Mouse (Mus musculus) liver, embryonic 12.5 days (tissue): ENCODE data around the gene Tctn1. TPM values are rescaled to one million over a fixed set of nuclear protein-coding genes. Genes with fewer than 3 reads are reported as not detected.

Experiments used
- ATAC-seq: fragments of 200-750 bp; cut with Nextera tagmentation; 2 replicates; pipeline ENCODE4 v1.8.0; 2017; ENCODE audit warnings: moderate number of reproducible peaks, mild to moderate bottlenecking, moderate library complexity
- H3K27ac ChIP-seq: fragments of 300-500 bp; sonication (generic); 2 replicates; pipeline ENCODE4 v1.5.1; 2016; ENCODE audit warnings: mild to moderate bottlenecking
- H3K27me3 ChIP-seq: fragments of 300-500 bp; sonication (generic); replicated peaks from 2 replicates; pipeline ENCODE4 v1.6.1; 2016; ENCODE audit warnings: mild to moderate bottlenecking, moderate library complexity
- H3K36me3 ChIP-seq: fragments of 300-500 bp; sonication (generic); 2 replicates; pipeline ENCODE4 v1.6.1; 2016; ENCODE audit warnings: mild to moderate bottlenecking, moderate library complexity
- H3K4me1 ChIP-seq: fragments of 300-500 bp; sonication (generic); 2 replicates; pipeline ENCODE4 v1.6.1; 2016
- H3K4me2 ChIP-seq: fragments of 300-500 bp; sonication (generic); 2 replicates; pipeline ENCODE4 v1.6.1; 2016; ENCODE audit warnings: mild to moderate bottlenecking, moderate library complexity
- H3K4me3 ChIP-seq: fragments of 300-500 bp; sonication (generic); 2 replicates; pipeline ENCODE4 v1.5.1; 2016; ENCODE audit warnings: mild to moderate bottlenecking, moderate library complexity
- H3K9ac ChIP-seq: fragments of 300-500 bp; sonication (generic); 2 replicates; pipeline ENCODE4 v1.6.1; 2016; ENCODE audit warnings: mild to moderate bottlenecking, moderate library complexity
- H3K9me3 ChIP-seq: fragments of 300-500 bp; sonication (generic); replicated peaks from 2 replicates; pipeline ENCODE4 v1.6.1; 2016; ENCODE audit warnings: mild to moderate bottlenecking, moderate library complexity
- WGBS: fragments of 180-500 bp; shearing (Covaris S2); methylation state at CpG from one replicate; pipeline ENCODE4 v1.1.7; 2016; ENCODE audit not compliant: insufficient replicate concordance; 5-methylcytosine and 5-hydroxymethylcytosine counted together
- polyA plus RNA-seq: library from polyadenylated mRNA; unstranded; fragments of >200 nt; fragmentation: Nextera tagmentation; extraction: Ambion mirVana; gene quantifications from 2 replicates; pipeline ENCODE4 v1.2.1, GENCODE M21; 2016

Tctn1 gene
- polyA plus RNA-seq, 1 experiment from 2014 or later, result 1.7 TPM

DNA sequence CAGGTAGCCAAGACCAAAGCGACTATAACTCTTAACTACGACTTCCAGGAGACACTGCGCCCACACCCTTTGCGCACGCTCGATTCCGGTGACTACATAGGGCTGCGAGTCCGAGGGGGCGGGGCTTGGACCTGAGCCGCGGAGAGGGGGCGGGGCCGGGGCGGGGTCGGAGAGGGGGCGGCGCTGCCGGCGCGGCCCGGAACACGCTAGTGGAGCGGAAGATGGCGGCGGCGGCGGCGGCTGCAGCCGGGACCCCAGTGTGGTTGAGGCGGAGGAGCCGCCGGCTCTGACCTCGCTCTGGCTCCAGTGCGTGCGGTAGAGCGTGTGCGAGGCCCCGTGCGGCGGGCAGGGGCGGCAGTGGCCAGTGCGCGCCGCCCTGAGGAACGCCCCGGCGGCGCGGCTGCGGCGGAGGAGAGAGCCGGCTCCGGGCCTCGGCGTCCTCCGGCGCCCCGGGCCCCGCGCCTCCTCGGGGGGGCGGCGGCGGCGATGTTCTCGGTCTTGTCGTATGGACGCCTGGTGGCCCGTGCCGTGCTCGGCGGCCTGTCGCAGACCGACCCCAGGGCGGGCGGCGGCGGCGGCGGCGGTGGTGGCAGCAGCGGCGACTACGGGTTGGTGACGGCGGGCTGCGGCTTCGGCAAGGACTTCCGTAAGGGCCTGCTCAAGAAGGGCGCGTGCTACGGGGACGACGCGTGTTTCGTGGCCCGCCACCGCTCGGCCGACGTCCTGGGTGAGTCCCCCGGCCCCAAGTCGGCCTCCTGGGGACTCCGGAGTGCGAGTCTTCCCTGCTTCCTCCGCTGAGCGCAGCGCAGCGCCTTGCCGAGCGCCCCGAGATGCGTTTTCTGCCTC is 20.1 kb upstream of the Tctn1 start, which contains the start of gene Pptc7:
Gene Pptc7, plus strand, starts transcription at position 183 of the 846 bp plus-strand sequence.
- Histone ChIP-seq H3K27ac (peak within 1 kb of the TSS; percentile 68), H3K4me2 (peak within 1 kb of the TSS; percentile 100), H3K36me3 (peaks cover 20% of the 10 kb centered on the region), H3K9ac (peak within 1 kb of the TSS; percentile 94), H3K27me3 (peaks cover 19% of the 10 kb centered on the region), H3K9me3 (no peaks in the 10 kb centered on the region), H3K4me1 (peaks cover 66% of the 10 kb centered on the region), H3K4me3 (peak within 1 kb of the TSS; percentile 84)
- peak; percentile 92 for ATAC-seq
- under 1% methylated on average over 87 of the region's 114 CpGs for WGBS

DNA sequence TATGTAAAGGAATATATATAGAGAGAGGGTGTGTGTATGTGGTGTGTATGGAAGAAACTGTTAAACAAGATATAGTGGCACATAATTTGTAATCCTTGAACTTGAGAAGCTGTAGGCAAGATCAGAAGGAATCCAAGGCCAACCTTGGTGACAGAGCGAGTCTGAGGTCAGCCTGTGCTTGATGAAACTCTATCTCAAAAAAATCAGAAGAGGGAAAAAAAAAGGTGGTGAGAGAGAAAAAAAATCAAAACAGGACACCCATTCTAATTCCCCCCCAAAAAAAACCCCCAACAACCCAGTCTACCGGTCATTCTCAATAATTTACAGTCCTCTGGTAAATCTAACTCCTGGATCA is 19.5 kb upstream of the Tctn1 start:
- Histone ChIP-seq H3K9me3 (no peaks in the 10 kb centered on the region), H3K27ac (peak overlapping the region; percentile 28; the same call in 1 of the 2 replicates), H3K4me2 (peak overlapping the region; percentile 100), H3K9ac (no peak overlapping the region), H3K4me3 (peak overlapping the region; percentile 84), H3K36me3 (peaks cover 14% of the 10 kb centered on the region), H3K27me3 (peaks cover 19% of the 10 kb centered on the region), H3K4me1 (peaks cover 60% of the 10 kb centered on the region)
- WGBS, result 14% methylated on average over 2 of the region's 2 CpGs
- no peak for ATAC-seq

DNA sequence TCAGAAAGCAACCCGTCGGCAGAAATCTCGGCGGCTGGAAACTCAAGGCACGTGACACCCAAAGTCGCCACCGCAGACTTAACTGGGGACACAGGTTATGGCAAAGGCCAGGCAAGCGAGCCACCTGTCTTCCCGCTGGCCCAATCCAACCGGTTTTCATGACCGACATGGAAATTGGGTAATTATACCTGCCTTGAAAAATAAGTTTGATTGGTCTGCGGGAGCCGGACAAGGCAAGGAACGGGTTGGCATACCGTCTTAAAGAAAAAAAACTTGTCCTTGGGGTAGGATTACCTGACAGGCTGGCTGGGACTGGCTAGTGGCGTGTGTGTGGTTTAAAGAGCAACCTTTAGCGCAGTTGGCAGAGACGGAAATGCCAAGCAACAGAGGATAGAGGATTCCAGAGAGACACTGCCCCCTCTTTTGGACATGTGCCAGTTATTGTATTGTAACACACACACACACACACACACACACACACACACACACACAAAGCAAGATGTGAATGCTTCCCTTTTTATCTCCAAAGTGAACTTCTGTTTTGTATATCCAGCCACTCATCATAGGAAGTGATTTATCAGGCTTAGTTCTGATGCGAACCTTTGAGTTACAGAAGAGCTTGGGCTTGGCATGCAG is 16.7 kb upstream of the Tctn1 start:
- no peak for ATAC-seq
- peak overlapping the region; percentile 15; the same call in 1 of the 2 replicates for H3K4me2 ChIP-seq
- H3K9ac ChIP-seq, result no peak overlapping the region
- peaks cover 22% of the 10 kb centered on the region for H3K27me3 ChIP-seq
- H3K9me3 ChIP-seq, result no peaks in the 10 kb centered on the region
- H3K4me3 ChIP-seq, result no peak overlapping the region
- H3K27ac ChIP-seq, result no peak overlapping the region
- H3K4me1 ChIP-seq, result peaks cover 38% of the 10 kb centered on the region
- H3K36me3 ChIP-seq, result no peaks in the 10 kb centered on the region
- 34% methylated on average over 19 of the region's 19 CpGs for WGBS

DNA sequence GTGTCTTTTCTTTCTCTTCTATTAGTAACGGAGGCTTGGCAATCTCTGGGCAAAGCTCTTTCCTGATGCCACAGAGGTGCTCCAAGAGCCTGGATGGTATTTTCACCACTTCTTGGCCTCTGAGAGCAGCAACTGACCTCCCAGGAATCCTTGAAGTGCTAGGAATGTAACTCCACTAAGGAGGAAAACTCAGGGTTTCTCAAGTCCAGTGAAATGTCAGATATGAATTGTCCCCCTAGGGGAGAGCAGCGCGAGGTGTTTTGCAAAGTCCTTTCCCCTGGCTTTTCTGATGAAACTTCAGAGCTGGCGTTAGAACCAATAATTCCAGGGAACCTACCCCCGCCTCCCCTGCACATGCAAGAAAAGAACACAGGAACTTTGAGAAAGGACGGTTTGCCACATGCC is 16.2 kb upstream of the Tctn1 start:
- no peaks in the 10 kb centered on the region for H3K36me3 ChIP-seq
- H3K9ac ChIP-seq, result no peak overlapping the region
- no peaks in the 10 kb centered on the region for H3K9me3 ChIP-seq
- peaks cover 33% of the 10 kb centered on the region for H3K4me1 ChIP-seq
- peaks cover 22% of the 10 kb centered on the region for H3K27me3 ChIP-seq
- no peak for ATAC-seq
- no peak overlapping the region for H3K4me3 ChIP-seq
- no peak overlapping the region for H3K27ac ChIP-seq
- 44% methylated on average over 6 of the region's 6 CpGs for WGBS
- peak overlapping the region; percentile 15; the same call in 1 of the 2 replicates for H3K4me2 ChIP-seq

GRCm38 (mm10) chr5:122279799-122280421 is 15.7 kb upstream of the Tctn1 start:
- Histone ChIP-seq H3K4me2 (no peak overlapping the region), H3K27me3 (peaks cover 22% of the 10 kb centered on the region), H3K36me3 (no peaks in the 10 kb centered on the region), H3K4me3 (no peak overlapping the region), H3K4me1 (peaks cover 28% of the 10 kb centered on the region), H3K27ac (no peak overlapping the region), H3K9me3 (no peaks in the 10 kb centered on the region), H3K9ac (no peak overlapping the region)
- 47% methylated on average over 12 of the region's 12 CpGs for WGBS
- ATAC-seq, result no peak

- Histone ChIP-seq H3K27ac (no peak overlapping the region), H3K4me1 (peaks cover 31% of the 10 kb centered on the region), H3K9ac (no peak overlapping the region), H3K36me3 (no peaks in the 10 kb centered on the region), H3K27me3 (peaks cover 26% of the 10 kb centered on the region), H3K4me2 (no peak overlapping the region), H3K4me3 (no peak overlapping the region), H3K9me3 (no peaks in the 10 kb centered on the region)
- WGBS, result 76% methylated on average over 7 of the region's 7 CpGs
- ATAC-seq, result no peak
Observed at GRCm38 (mm10) chr5:122278946-122279345, 14.7 kb upstream of the Tctn1 start.

DNA sequence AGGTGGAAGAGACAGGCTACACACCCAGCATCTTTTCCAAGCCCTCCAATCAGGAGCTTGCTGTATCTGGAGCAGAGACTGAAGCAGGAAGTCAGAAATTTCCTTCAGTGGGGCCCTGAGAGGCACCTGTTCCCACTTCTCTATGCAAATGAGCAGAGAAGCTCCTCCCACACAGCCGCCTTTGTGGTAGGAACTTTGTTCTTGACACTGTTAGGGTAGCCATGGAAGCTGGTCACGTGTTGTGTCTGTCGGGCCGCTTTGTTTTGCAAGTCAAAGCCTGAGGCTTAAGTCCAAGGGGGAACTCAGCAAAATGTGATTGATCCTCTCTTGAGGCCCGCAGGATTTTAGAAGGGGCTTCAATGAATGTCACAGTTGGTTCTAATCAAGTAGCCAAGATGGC is 10.5 kb upstream of the Tctn1 start:
- ATAC-seq, result peak; percentile 58; the same call in 1 of the 2 replicates
- Histone ChIP-seq H3K9ac (no peak overlapping the region), H3K9me3 (no peaks in the 10 kb centered on the region), H3K27ac (no peak overlapping the region), H3K27me3 (peaks cover 11% of the 10 kb centered on the region), H3K4me1 (peaks cover 10% of the 10 kb centered on the region; the same call in 1 of the 2 replicates), H3K4me3 (no peak overlapping the region), H3K36me3 (no peaks in the 10 kb centered on the region), H3K4me2 (no peak overlapping the region)
- WGBS, result 19% methylated on average over 5 of the region's 5 CpGs

GRCm38 (mm10) chr5:122272821-122273220 is 8.6 kb upstream of the Tctn1 start:
- H3K9me3 ChIP-seq, result no peaks in the 10 kb centered on the region
- no peak overlapping the region for H3K27ac ChIP-seq
- H3K4me2 ChIP-seq, result no peak overlapping the region
- ATAC-seq, result no peak
- H3K4me1 ChIP-seq, result peaks cover 9% of the 10 kb centered on the region; the same call in 1 of the 2 replicates
- no peak overlapping the region for H3K9ac ChIP-seq
- H3K4me3 ChIP-seq, result no peak overlapping the region
- no peaks in the 10 kb centered on the region for H3K36me3 ChIP-seq
- WGBS, result 71% methylated on average over 5 of the region's 5 CpGs
- peaks cover 7% of the 10 kb centered on the region; the same call in 1 of the 2 replicates for H3K27me3 ChIP-seq

DNA sequence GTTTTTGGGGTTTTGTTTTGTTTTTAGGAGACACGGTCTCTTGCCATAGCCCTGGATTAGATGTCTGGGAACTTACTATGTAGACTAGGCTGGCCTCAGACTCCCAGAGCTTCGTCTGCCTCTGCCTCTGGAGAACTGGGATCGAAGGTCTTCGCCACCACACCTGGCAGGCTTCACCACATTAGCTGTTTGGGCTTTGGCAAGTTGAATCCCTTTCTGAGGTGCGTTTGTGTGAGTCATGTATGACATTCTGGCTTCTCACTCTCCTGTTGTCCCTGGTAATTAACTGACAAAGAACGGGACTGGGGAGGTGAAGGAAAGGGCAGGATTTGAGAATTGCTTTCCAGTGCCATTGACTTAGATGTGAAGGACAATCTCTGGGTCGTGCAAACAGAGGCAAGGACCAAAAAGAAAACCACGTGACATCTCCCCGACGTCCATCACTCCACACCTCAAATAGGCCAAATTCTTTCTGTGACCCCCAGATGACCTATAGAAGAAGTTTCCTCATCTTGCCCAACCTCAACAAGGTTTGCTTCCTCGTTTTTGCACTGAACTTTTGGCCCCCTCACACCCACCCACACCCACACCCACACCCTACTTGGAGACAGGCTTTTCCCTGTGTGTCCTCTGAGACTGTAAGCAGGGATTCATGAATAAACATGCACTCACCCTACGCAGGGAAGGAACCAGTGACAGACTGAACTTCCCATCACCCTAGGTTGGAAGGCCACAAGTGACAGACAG is 4.8 kb upstream of the Tctn1 start:
- ATAC-seq, result no peak
- no peak overlapping the region for H3K9ac ChIP-seq
- no peak overlapping the region for H3K4me3 ChIP-seq
- H3K27ac ChIP-seq, result no peak overlapping the region
- no peaks in the 10 kb centered on the region for H3K36me3 ChIP-seq
- peaks cover 6% of the 10 kb centered on the region for H3K4me1 ChIP-seq
- no peaks in the 10 kb centered on the region for H3K9me3 ChIP-seq
- H3K4me2 ChIP-seq, result no peak overlapping the region
- WGBS, result 62% methylated on average over 12 of the region's 12 CpGs
- no peaks in the 10 kb centered on the region for H3K27me3 ChIP-seq

- H3K27ac ChIP-seq, result no peak overlapping the region
Observed at GRCm38 (mm10) chr5:122267899-122268298, 3.6 kb upstream of the Tctn1 start.

GRCm38 (mm10) chr5:122267136-122267535 is 2.9 kb upstream of the Tctn1 start:
- 44% methylated on average over 7 of the region's 7 CpGs for WGBS
- H3K27ac ChIP-seq, result no peak overlapping the region
- no peaks in the 10 kb centered on the region for H3K9me3 ChIP-seq
- no peak for ATAC-seq
- no peaks in the 10 kb centered on the region for H3K27me3 ChIP-seq
- no peaks in the 10 kb centered on the region for H3K36me3 ChIP-seq
- no peak overlapping the region for H3K4me3 ChIP-seq
- H3K9ac ChIP-seq, result no peak overlapping the region
- no peak overlapping the region for H3K4me2 ChIP-seq
- peaks cover 22% of the 10 kb centered on the region for H3K4me1 ChIP-seq

More at GRCm38 (mm10) chr5:122267899-122268298, 3.6 kb upstream of the Tctn1 start:
- WGBS, result 15% methylated on average over 5 of the region's 5 CpGs
- H3K9me3 ChIP-seq, result no peaks in the 10 kb centered on the region
- H3K36me3 ChIP-seq, result no peaks in the 10 kb centered on the region
- no peak overlapping the region for H3K4me3 ChIP-seq
- H3K4me1 ChIP-seq, result peaks cover 15% of the 10 kb centered on the region
- H3K9ac ChIP-seq, result no peak overlapping the region
- no peak for ATAC-seq
- no peak overlapping the region for H3K4me2 ChIP-seq
- H3K27me3 ChIP-seq, result no peaks in the 10 kb centered on the region
